Mouse (Mus musculus): Measurements from ENCODE around the gene Exosc5. TPM values are rescaled to one million over a fixed set of nuclear protein-coding genes. Genes with fewer than 3 reads are reported as not detected.

Exosc5 gene
- total RNA-seq, 2 experiments from 2014 or later = 20.3 to 23.2 TPM

DNA sequence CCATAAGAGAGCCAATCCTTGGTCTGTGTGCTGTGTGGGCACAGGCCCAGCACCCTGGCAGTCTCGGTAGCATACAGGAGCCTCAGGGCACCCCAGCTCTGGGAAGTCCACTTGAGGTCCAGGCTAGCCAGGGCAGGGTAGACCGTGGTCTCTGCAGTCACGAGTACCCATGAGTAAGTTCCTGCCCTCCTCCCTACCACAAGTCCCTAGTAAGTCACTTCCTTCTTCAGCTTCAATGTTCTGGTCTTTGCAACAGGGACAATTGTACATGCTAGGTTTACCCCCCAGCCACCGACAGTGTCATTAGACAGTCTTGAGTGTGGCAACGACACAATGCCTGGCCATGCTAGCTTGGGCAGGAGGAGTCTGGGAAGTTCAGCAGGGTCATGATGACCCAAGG lies 26.3 kb upstream of the Exosc5 start:
- DNase-seq = no peak
- intact Hi-C loops (cut with DNase I) = no loop called here

DNA sequence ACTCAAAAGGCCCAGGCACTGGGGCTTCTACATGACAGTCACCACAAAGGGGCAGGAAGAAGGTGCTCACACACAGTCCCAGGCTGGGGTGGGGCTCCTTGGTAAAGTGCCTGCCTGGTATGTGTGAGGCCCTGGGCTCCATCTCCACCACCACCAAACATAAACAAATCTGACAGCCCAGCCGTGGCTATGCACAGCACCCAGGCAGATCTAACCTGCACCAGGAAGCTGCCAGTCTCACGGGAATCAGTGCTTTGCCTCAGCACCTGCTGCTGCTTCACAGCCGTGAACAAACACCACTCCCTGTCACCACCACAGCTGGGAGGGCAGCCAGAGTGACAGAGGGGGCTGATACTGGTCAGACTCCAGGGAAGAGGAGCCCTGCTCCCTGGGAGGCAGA lies 22.6 kb upstream of the Exosc5 start:
- no peak for DNase-seq
- intact Hi-C loops (cut with DNase I) = no loop called here

DNA sequence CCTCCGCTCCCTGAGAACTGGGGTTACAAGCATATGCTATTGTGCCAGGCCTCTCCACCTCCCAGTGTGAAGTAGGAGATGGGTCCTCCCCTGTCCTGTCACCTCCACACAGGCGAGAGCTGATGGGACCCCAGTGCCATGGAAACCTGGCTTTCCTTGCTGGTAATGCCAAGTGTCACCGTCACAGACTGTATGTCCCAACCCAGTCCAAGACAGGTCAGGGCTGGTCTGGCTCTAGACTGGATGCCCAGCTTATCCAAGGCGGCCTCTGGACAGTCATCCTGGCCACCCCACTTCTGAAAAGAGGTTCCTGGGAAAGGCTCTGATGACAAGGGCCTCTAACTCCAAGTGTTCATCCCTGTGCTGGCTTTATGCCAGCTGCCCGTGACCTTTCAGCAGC lies 21.9 kb upstream of the Exosc5 start:
- DNase-seq = no peak
- intact Hi-C loops (cut with DNase I) = no loop called here

DNA sequence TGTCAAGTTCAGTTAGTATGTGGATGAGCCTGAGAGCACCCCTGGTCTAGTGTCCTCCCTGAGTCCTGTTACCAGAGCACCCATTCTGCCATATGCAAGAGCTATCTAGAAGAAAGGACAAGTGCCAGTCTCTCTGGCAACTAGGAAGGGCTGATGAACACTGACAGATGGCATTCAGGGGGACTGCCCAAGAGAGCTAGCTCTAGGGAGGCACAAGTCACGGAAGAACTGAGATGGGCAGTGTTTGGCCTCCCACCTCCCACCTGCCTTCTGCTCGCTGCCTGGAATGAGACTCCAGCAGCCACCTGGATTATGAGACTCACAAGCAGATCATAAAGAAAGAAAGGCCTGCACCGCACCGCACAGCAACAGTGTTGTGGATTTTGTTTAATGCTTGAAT lies 19.2 kb upstream of the Exosc5 start:
- intact Hi-C loops (cut with DNase I) = no loop called here

DNA sequence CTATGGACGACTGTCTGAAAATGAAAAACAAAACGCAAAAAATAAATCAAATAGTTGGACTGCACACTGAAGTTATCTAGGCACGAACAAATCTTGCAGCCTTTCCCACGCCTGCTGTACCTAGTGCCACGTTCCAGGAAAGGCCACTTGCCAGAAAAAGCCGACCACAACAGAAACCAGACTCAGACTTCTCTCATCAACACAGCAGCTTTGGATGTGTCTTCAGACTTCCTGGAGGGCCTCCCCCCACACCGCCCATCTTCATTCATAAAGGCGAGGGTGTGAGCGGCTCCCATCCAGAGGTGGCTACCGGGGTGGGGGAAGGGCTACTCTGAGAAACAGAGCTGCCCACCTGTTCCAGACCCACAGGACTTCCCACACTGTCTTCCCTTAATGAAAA lies 14.8 kb upstream of the Exosc5 start:
- no peak for DNase-seq
- intact Hi-C loops (cut with DNase I) = no loop called here

More for the DNA sequence above, 19.2 kb upstream of the Exosc5 start:
- no peak for DNase-seq

DNA sequence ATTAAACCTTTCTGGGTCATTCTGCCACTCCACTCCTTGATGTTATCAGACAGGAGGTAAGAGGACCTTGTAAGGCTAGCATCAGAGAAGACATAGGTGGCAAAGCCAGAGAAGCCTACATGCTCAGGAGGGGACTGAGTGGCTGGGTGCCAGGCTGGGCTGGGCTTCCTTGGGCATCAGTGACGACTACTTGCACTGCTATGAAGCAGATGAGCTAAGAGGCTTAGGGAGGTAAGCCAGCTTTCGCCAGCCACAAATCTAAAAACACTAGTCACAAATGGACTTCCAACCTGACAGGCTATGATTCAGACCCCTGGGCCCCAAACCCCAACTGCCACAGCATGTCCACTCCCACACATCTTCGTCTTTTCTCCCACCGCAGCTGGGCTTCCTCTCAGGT lies 14.3 kb upstream of the Exosc5 start:
- DNase-seq = no peak
- intact Hi-C loops (cut with DNase I) = no loop called here

DNA sequence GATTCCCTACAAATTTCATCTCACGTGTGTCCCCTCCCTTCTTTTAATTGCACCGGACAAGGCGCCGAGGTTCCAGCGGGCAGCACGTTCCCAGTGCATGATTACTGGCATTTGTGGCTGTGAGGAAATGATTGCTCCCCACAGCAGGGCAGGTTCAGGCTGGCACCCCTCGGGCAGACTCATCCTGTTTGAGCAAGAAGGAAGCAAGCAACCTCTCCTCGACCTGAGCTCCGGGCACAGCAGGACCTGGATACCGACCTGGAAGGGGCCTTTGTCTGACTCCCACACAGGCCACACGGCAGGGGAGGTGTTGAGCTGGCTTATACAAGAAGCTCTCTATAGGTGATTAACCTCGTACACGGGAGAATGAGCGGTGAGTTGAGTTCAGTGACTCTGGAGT lies 13.9 kb upstream of the Exosc5 start:
- no peak for DNase-seq
- intact Hi-C loops (cut with DNase I) = no loop called here

DNA sequence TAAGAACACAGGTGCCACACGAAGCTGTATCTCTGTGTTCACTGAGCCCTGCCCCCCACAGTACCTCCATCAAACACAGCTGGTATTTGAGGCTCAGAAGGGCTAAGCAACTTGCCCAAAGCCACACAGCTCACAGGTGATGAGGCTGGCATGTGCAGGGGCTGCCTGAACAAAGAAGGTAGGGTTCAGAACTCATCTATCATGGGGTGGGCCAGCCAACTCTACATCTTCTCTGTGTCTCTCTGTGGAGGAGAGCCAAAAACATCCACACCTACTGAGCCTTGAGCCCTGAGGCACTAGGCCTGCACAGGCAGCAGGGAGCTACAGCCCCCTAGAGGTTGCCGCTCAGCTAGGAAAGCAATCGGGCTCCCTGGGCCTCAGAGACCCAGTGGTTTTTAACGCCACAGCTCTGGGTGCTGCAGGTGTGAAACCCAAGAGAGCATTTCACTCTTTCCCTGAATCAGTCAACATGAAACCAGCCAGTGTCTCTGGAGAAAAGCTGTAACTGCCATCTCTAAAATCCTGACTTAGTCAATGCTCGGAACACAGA lies 11.3 kb upstream of the Exosc5 start:
- intact Hi-C loops (cut with DNase I) = no loop called here
- no peak for DNase-seq

DNA sequence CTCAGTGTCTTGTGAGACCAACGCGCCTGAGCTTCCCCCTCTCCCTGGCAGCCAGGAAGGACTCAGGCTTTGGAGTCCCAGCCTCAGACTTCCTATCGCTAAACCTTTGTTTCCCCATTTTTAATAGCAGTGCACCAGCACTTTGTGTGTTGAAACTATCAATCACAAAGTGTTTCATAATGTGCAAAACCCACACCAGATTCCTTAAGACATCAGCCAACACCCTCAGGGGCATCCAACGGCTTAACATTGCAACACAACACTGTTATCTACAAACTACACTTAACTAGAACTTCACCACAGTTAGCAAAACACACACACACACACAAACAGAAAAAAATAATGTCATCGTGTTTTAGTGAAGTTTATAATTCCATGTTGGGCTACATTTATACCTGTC lies 9.1 kb upstream of the Exosc5 start:
- intact Hi-C loops (cut with DNase I) = no loop called here
- DNase-seq = no peak

DNA sequence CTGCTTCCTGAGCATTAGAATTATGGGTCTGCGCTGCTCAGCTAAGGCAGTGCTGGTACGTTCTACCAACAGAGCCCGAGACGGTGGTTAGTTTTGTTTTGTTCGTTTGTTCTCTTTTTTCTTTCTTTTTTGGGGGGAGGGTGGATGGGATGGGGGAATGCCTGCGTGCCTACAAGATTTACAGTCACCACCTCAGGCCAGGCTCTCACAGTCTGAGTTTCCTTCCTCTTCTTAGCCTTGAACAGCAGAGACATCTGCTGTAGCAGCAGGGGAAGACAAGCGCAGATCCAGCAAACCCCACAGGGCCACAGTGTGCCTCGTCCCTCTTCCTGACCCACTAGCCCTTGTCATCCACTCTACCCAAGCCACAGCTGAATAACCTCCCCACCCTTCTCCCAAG lies 7.7 kb upstream of the Exosc5 start:
- intact Hi-C loops (cut with DNase I) = no loop called here
- DNase-seq = no peak

DNA sequence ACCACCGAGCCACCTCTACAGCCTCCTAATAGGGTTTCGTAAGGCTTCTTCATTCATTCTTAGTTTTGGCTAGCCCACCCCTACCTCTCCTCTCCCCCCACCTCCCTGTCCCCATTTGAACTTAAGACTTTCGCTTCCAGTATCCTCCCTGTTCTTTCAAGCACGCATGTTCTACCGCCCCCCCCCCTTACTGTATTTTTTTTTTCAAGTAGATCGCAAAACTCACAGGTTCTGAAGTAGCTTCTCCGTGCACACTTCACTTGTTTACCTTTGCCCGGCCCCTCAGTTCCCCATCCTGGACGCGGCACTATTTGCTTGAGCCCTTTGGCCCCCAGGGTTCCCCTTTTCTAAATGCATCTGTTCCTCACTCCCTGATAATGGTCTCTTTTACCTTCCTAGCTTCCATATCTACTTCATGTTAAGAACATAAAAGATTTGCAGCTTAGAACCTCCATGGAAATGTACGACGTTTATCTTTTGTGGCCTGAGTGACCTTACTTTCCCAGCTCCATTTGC lies 6.7 kb upstream of the Exosc5 start:
- no peak for DNase-seq
- intact Hi-C loops (cut with DNase I) = no loop called here

DNA sequence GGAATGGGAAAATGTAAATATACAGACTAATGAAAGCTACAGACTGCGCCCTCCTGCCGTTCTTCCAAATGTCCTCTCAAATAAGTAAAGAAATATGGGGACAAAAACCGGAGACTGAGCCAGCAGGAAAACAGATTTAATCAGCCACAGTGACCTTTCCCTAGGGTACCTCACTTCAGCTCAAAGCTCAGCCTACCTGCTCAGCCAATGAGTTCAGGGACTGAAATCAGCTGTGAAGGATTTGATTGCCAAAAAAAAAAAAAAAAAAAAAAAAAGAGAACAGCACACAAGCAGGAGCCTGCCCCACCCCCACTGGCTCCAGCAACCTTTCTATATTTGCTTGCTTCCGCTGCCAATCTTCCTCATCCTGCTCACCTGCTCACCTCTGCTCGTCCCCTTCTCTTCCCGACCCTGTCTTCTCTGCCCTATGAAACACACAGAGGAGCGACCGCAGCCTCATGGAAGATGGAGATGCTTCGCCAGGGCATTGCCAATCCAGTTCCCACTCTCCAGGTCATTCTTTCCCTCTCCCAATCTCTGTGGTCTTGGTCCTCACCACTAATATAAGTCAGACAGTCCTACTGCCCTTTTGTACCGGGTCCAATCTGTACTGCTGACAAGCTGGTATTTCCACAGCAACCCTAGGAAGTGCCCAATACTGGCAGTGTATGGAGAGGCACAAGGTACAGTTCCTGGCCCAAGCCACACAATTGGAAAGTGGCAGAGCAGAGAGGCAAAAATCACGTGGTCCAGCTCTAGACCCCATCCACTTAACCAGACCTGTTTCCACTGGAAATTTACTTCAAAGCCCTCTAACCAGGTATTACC lies 3.1 kb upstream of the Exosc5 start:
- no peak for DNase-seq
- intact Hi-C loops (cut with DNase I) = no loop called here

DNA sequence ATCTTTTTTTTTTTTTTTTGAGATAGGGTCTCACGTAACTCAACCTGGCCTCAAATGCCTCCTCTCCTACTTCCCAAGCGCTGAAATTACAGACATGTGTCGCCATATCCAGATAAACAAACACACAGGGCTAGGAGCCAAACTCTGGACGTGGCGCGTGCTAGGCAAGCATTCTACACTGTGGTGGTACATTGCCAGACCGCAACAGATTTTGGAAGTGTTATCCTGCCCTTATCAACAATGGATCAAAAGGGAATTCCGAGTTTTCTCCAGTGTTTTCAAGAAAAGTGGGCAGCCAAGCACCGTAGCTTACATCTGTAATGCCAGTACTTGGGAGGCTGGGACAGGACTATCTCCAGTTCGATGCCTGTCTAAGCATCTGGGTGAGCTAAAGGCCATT lies 1.2 kb upstream of the Exosc5 start:
- no peak for DNase-seq
- intact Hi-C loops (cut with DNase I) = no loop called here

DNA sequence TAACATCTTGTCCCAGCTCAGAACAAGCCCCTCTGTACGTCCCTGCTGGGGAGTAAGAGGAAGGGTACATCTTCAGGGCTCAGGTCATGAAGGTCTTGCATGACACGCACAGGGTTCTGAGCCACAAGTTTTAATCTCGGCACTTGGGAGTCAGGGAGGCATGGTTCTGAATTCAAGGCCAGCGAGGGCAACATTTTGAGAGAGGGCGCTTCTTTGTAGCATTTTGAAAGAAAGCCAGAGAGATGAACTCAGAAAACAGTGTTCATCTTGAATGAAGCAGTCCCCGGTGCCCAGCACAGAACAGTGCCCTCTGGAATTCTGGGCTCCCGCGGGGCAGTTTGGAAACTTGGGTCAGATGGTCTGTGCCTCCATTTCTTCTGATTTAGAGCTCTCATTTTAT lies 7.4 kb downstream of the Exosc5 start:
- DNase-seq = no peak
- intact Hi-C loops (cut with DNase I) = no loop called here

DNA sequence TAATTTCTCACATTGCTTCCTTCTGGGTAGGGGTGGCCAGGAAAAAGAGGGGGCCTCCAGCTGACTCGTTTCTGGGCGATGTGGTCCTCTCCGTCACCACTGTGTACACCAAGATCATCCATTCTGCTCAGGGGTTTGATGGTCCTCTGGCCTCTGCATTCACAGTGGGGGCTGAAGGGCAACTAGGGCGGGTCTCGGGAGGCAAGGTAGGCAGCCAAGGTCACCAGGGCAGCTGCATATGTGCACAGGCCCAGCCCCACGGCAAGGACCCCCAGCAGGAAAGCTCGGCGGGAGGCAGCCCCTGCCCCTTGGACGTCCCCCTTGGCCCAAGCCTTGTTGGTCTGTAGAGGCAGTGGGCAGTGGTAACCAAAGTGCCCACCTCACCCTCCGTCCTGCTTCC lies 10.2 kb downstream of the Exosc5 start:
- intact Hi-C loops (cut with DNase I) = no loop called here
- no peak for DNase-seq

DNA sequence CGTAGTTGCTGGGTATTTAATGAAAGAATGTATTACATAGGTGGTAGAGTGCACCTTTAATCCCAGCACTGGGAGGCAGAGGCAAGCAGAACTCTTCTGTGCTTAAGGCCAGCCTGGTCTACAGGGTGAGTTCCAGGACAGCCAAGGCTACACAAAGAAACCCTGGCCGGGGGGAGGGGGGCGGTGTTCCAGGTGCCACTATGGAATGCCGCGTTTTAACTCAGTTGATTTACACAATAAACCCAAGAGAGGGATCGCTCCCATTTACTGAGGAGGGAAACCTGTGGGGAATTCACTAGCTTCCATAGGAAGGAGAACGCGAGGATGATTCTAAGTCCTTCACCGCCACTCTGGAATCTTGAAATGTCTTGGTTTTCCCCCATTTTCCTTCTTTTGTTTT lies 10.7 kb downstream of the Exosc5 start:
- intact Hi-C loops (cut with DNase I) = no loop called here

DNA sequence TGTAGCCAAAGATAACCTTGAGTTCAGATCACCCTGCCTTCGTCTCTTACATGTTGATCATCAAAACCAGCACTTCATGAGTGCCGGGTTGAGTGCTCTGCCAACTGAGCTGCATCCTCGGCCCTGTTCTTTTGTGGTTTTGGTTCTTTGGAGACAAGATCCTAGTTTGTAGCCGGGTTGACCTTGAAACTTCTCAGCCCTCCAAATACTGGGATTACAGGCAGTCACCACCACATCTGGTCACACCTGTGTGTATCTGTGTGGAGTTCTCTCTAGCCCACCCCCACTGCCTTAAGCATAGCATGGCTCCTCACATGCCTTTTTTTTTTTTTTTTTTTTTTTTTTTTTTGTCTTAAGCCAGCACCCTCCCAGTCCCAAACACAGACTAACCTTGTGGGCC lies 11.1 kb downstream of the Exosc5 start:
- intact Hi-C loops (cut with DNase I) = no loop called here
- DNase-seq = no peak

More for the DNA sequence above, 10.7 kb downstream of the Exosc5 start:
- DNase-seq = no peak

DNA sequence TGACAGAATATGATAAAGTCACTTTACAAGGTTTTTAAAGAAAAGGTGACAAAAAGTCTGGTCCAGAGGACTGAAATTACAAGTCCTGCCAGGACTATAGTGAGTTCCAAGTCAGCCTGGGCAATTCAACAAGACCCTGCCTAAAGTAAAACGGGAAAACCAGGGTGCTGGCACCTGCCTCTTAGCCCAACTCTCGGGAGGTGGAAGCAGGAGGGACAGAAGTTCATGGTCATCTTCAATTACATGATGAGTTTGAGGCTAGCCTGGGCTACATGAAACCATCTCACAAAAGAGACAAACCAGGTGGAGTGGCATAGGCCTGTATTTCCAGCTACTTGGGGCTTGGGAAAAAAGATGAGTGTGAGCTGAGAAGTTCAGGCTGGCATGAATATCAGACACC lies 12.7 kb downstream of the Exosc5 start:
- intact Hi-C loops (cut with DNase I) = no loop called here
- no peak for DNase-seq

DNA sequence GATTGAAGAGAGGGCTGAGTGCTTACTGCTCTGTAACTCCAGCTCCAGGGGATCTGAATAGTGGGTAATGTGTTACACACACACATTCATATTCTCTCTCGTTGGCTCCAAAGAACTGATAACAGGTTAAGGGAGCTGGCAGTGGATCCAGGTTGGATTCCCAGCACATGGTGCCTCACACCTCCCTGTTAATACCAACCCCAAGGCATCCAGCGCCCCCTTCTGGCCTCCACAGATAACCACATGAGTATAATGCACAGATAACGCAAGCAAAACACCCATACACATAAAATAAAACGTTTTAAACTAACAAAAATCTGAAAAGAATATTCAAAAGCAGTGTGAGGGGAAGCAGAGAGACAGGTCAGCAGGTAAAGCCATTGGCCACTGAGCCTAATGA lies 13.5 kb downstream of the Exosc5 start:
- intact Hi-C loops (cut with DNase I) = no loop called here
- DNase-seq = no peak

DNA sequence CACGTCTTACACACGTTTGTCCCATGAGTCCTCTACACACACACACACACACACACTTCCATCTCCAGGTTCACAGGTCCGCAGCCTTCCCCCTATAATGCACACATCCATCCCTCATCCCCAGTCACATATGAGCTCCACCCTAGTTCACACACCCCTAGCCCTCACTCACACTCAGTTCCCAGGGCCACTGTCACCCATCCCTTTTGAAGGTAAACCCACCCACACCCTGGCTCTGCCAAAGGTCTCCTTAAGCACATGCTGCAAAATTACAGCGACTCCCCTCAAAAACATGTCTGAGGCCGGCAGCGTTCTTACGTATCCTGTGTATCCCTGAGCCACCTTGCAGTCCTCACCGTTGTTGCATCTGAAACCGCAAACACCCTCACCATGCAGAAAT lies 15.3 kb downstream of the Exosc5 start:
- intact Hi-C loops (cut with DNase I) = no loop called here
- DNase-seq = no peak

DNA sequence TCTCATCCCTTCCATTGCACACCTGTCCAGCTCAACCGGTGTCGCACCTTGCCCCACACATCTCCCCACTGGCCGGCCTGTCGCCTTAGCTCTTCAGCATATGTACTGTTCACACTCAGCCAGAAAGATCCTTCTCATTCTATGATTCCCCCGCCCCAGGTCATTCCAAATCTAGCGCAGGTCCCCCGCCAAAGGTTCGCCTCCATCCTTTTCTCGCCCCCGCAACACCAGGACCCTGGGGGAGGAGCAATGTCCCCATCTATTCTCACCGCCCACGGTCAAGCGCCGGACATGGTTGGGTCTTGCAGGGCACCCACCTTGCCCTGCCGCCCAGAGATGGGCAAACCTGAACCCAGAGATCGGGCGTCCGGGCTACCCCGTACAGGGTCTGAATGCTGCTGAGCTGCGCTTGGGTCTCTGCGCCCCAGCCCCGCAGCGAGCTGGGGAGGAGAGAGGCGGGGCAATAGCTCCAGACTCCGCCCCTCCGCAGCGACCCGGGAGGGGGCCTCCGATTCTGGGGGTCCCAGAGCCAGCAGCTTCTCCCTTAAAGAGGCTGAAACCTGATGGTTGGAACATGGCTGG lies 15.8 kb downstream of the Exosc5 start, which contains the start of gene Tmem91:
Tmem91 (minus strand) TSS at position 448 of the 582 bp plus-strand sequence.
- intact Hi-C loops (cut with DNase I) = no loop called here
- no peak for DNase-seq

DNA sequence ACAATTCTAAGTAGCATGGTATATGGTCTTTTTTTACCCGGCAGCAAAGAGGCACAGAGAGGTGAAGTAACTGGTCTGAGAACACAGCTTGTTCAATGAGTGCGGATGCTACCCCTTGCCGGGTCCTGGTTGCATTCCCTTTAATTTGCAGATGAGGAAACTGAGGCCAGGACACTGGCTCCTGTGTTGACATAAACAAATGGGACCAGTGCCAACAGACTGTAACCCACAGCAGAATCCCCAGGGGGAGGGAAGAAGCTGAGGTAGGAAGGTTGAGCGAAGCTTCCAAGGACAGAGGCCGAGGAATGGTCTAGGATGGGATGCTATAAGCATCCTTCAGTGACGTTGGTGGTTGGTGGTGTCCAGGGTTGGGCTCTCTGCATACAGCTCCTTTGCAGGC lies 16.4 kb downstream of the Exosc5 start:
- intact Hi-C loops (cut with DNase I) = no loop called here
- DNase-seq = no peak
